Mouse (Mus musculus): Measurements from ENCODE around the gene Atf7. TPM values are rescaled to one million over a fixed set of nuclear protein-coding genes. Genes with fewer than 3 reads are reported as not detected.
A peak's percentile ranks its signal among the peaks of the same experiment; 100 is the strongest.

The Atf7 gene
- polyA plus RNA-seq (2014; fragmentation: Nextera tagmentation; extraction: Ambion mirVana) = 15.1 and 15.5 TPM in 2 replicates

DNA sequence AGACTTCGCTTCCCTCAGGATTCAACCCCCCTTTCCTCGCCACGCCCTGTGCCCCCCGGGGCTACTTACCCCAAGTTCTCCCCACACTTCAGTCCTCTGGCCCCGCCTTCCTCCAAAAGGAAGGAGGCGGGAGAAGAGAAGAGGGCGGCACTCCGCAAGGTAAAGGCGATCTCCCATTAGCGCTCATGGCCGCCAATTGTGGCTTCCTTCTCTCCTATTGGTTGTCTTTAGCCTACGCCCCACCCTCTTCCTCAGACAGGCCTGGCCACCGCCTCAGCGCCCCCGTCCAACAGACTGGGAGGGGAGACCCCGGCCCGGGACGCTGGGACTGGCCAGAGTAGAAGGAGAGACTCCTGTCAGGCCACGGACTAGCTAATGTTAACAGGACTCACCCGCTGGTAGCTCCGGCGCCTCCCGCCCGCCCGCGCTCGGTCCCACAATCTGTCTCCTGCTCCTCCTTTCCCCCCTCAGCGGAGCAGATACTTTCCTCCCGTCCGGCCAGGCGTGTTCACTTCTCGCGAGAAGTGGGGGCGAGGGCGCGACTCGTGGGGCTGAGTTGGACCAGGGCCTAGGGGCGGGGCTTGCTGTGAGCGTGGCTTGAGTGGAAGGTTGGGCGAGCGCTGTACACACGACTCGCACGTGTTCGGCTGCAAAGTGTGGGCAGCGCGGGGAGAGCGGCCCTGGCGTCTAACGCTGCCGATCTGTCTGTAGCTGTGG lies at the start of gene Atf7, which contains the start of gene Gm28047:
Atf7 (minus strand) TSS at position 495 of the 717 bp plus-strand sequence.
Gm28047 (minus strand) TSS at position 98 of the 717 bp plus-strand sequence.
- no peaks in the 10 kb centered on the region for H3K9me3 ChIP-seq (ENCODE audit: control insufficient read depth, low read length)

DNA sequence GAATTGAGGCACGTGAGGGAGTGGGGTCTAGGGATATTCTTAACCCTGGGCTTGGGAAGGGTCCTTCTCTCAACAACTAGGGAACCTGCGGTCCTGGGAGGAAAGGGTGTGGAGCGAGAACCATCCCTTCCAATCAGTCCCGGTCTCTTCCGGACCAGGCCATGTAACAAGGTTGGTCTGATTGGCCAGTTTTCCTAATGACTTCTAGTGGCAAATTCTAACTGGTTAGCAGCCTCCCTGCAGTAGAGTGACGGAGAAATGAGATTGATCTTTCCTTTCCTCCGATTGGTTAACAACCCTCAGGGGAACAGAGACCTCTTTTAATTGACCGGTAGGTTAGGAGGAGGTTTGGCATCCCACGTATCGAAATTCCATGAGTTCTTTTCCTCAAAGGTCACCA lies 48.3 kb upstream of the Atf7 start:
- no peaks in the 10 kb centered on the region for H3K9me3 ChIP-seq (ENCODE audit: control insufficient read depth, low read length)
- peak overlapping the region; percentile 43; the same call in 1 of the 2 replicates for H3K4me3 ChIP-seq (ENCODE audit: low read depth, low read length)
- peak overlapping the region; percentile 92; the same call in 1 of the 2 replicates for H3K9ac ChIP-seq (ENCODE audit: low read length)
- DNase-seq (ENCODE audit: low spot score) = peak; percentile 71
- H3K4me2 ChIP-seq (ENCODE audit: low read depth, low read length, severe bottlenecking) = peak overlapping the region; percentile 78; the same call in 1 of the 2 replicates
- H3K27me3 ChIP-seq (ENCODE audit: control insufficient read depth, insufficient read depth, low read length) = no peaks in the 10 kb centered on the region
- ATAC-seq (replicated peaks; ENCODE audit: low FRiP score) = peak; percentile 62
- 4% methylated on average over 10 of the region's 10 CpGs for WGBS
- peak overlapping the region; percentile 99 for H3K27ac ChIP-seq (ENCODE audit: low read depth, low read length)
- no peaks in the 10 kb centered on the region for H3K36me3 ChIP-seq (ENCODE audit: control insufficient read depth, insufficient read depth, low read length)
- peaks cover 15% of the 10 kb centered on the region for H3K4me1 ChIP-seq (replicated peaks; ENCODE audit: control insufficient read depth, insufficient read depth, low read length)

More for the DNA sequence above, at the start of gene Atf7, which contains the start of gene Gm28047:
- Histone ChIP-seq H3K4me1 (replicated peaks; ENCODE audit: control insufficient read depth, insufficient read depth, low read length) (peaks cover 5% of the 10 kb centered on the region; the same call in 1 of the 2 replicates), H3K9ac (ENCODE audit: low read length) (peak within 1 kb of the TSS; percentile 84), H3K27ac (ENCODE audit: low read depth, low read length) (peak within 1 kb of the TSS; percentile 93), H3K4me2 (ENCODE audit: low read depth, low read length, severe bottlenecking) (peak within 1 kb of the TSS; percentile 89), H3K36me3 (ENCODE audit: control insufficient read depth, insufficient read depth, low read length) (no peaks in the 10 kb centered on the region), H3K27me3 (ENCODE audit: control insufficient read depth, insufficient read depth, low read length) (no peaks in the 10 kb centered on the region), H3K4me3 (ENCODE audit: low read depth, low read length) (peak within 1 kb of the TSS; percentile 67)
- DNase-seq (ENCODE audit: low spot score) = peak; percentile 100
- under 1% methylated on average over 51 of the region's 51 CpGs for WGBS
- peak; percentile 99 for ATAC-seq (replicated peaks; ENCODE audit: low FRiP score)

DNA sequence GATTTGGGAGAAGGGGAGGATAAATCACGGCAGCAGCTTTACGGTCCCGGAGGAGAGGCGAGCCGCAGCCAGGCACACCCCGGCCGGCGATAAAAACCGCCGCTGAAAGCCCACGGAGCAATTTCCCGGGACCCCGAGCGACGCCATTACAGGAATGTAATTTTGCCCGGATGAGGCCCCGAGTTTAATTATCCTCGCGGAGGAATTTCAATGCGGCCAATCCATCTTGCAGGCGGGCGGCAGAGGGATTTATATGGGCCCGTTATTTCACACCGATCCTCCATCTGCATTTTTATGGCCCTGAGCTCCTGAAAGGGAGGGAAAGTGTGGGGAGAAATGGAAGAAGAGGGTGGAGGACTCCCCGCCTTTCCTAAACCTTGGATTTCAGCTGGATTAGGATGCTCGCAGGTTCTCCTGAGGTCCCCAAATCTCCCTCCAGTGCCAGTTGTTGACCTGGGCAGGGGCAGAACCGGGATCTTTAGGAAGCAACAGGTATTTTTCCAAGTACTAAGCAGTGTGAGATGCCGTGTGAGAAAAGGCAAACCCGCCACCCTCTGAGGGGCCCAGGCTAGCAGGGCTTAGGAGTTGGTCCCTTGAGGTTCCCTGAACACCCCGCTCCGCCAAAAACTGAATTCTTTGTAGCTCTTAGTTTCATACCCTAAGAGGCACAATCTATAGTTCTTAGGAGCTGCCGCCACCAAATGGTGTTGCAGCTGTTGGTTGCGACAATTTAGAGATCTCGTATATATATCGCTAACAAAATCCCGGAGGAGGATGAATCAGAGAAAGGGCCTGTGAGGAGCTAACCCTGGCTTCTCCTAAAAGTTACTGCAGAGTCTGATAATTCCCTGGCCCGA lies 47.2 kb upstream of the Atf7 start, which contains the start of gene Atp5g2:
Atp5g2 (minus strand) TSS at position 138 of the 857 bp plus-strand sequence.
- peak within 1 kb of the TSS; percentile 99 for H3K27ac ChIP-seq (ENCODE audit: low read depth, low read length)
- no peaks in the 10 kb centered on the region for H3K9me3 ChIP-seq (ENCODE audit: control insufficient read depth, low read length)
- DNase-seq (ENCODE audit: low spot score) = peak; percentile 65
- 3% methylated on average over 37 of the region's 37 CpGs for WGBS
- peak within 1 kb of the TSS; percentile 78 for H3K4me2 ChIP-seq (ENCODE audit: low read depth, low read length, severe bottlenecking)
- peaks cover 15% of the 10 kb centered on the region for H3K4me1 ChIP-seq (replicated peaks; ENCODE audit: control insufficient read depth, insufficient read depth, low read length)
- no peaks in the 10 kb centered on the region for H3K27me3 ChIP-seq (ENCODE audit: control insufficient read depth, insufficient read depth, low read length)
- H3K4me3 ChIP-seq (ENCODE audit: low read depth, low read length) = peak within 1 kb of the TSS; percentile 43
- no peaks in the 10 kb centered on the region for H3K36me3 ChIP-seq (ENCODE audit: control insufficient read depth, insufficient read depth, low read length)
- 0 out of 2 replicates have a peak, but pooled peaks have one; percentile 0 for ATAC-seq (replicated peaks; ENCODE audit: low FRiP score)
- H3K9ac ChIP-seq (ENCODE audit: low read length) = peak within 1 kb of the TSS; percentile 92

- peak; percentile 76 for ATAC-seq (replicated peaks; ENCODE audit: low FRiP score)
- Histone ChIP-seq H3K4me2 (ENCODE audit: low read depth, low read length, severe bottlenecking) (peak overlapping the region; percentile 78), H3K36me3 (ENCODE audit: control insufficient read depth, insufficient read depth, low read length) (no peaks in the 10 kb centered on the region; the same call in none of the 2 replicates), H3K27me3 (ENCODE audit: control insufficient read depth, insufficient read depth, low read length) (no peaks in the 10 kb centered on the region), H3K4me1 (replicated peaks; ENCODE audit: control insufficient read depth, insufficient read depth, low read length) (peaks cover 15% of the 10 kb centered on the region), H3K9me3 (ENCODE audit: control insufficient read depth, low read length) (no peaks in the 10 kb centered on the region), H3K27ac (ENCODE audit: low read depth, low read length) (peak overlapping the region; percentile 99), H3K9ac (ENCODE audit: low read length) (peak overlapping the region; percentile 92), H3K4me3 (ENCODE audit: low read depth, low read length) (peak overlapping the region; percentile 43)
- peak; percentile 93 for DNase-seq (ENCODE audit: low spot score)
- WGBS = under 1% methylated on average over 33 of the region's 34 CpGs
Measured at GRCm38 (mm10) chr15:102671721-102672214, 46.5 kb upstream of the Atf7 start.

- ATAC-seq (replicated peaks; ENCODE audit: low FRiP score) (peak; percentile 89), DNase-seq (ENCODE audit: low spot score) (peak; percentile 100)
- WGBS = under 1% methylated on average over 47 of the region's 53 CpGs
- Histone ChIP-seq H3K36me3 (ENCODE audit: control insufficient read depth, insufficient read depth, low read length) (no peaks in the 10 kb centered on the region; the same call in none of the 2 replicates), H3K4me1 (replicated peaks; ENCODE audit: control insufficient read depth, insufficient read depth, low read length) (peaks cover 15% of the 10 kb centered on the region), H3K4me2 (ENCODE audit: low read depth, low read length, severe bottlenecking) (peak overlapping the region; percentile 89), H3K27ac (ENCODE audit: low read depth, low read length) (peak overlapping the region; percentile 99), H3K4me3 (ENCODE audit: low read depth, low read length) (peak overlapping the region; percentile 75), H3K9me3 (ENCODE audit: control insufficient read depth, low read length) (no peaks in the 10 kb centered on the region), H3K9ac (ENCODE audit: low read length) (peak overlapping the region; percentile 98), H3K27me3 (ENCODE audit: control insufficient read depth, insufficient read depth, low read length) (no peaks in the 10 kb centered on the region)
Measured at GRCm38 (mm10) chr15:102670767-102671575, 45.7 kb upstream of the Atf7 start.

DNA sequence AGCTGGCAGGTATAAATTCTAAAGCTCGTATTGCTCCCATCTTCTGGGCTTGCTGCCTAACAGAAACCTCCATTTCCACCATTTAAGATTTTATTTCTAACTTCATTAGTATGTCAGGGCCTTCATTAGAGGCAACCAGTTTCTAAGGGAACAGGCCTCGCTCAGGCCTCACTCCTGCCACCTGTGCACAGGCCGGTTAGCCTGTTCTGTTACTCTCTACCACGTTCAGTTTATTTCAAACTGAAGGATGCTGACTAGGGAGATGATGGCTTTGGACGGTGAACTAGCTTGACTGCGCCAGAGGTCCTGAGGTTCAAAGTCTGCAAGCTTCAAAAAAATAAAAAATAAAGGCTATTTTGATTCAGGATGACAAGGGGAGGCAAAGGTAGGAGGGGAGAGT lies 45.0 kb upstream of the Atf7 start:
- Histone ChIP-seq H3K27ac (ENCODE audit: low read depth, low read length) (peak overlapping the region; percentile 77), H3K4me2 (ENCODE audit: low read depth, low read length, severe bottlenecking) (peak overlapping the region; percentile 89), H3K4me3 (ENCODE audit: low read depth, low read length) (peak overlapping the region; percentile 75), H3K36me3 (ENCODE audit: control insufficient read depth, insufficient read depth, low read length) (no peaks in the 10 kb centered on the region; the same call in none of the 2 replicates), H3K9ac (ENCODE audit: low read length) (peak overlapping the region; percentile 98), H3K9me3 (ENCODE audit: control insufficient read depth, low read length) (no peaks in the 10 kb centered on the region), H3K4me1 (replicated peaks; ENCODE audit: control insufficient read depth, insufficient read depth, low read length) (peaks cover 15% of the 10 kb centered on the region), H3K27me3 (ENCODE audit: control insufficient read depth, insufficient read depth, low read length) (no peaks in the 10 kb centered on the region)
- ATAC-seq (replicated peaks; ENCODE audit: low FRiP score) (no peak), DNase-seq (ENCODE audit: low spot score) (peak; percentile 55)
- WGBS = 13% methylated on average over 6 of the region's 6 CpGs

DNA sequence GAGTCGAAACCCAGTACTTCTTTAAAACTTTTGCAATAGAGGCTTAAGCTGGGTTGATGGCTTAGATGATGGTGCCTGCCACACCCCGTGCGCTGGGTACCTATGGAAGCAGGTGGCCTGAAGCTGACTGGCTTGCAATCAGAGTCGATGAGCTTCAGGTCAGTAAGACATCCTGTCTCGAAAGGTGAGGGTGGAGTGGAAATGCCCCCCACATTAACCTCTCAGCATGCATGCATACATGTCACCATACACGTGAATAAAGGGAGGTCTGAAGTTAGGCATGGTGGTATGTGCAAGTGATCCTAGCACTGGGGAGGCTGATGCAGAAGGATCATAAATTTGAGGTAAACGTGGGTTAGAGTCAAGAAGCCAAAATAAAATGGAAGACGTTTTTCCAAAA lies 44.3 kb upstream of the Atf7 start:
- H3K4me2 ChIP-seq (ENCODE audit: low read depth, low read length, severe bottlenecking) = peak overlapping the region; percentile 89; the same call in 1 of the 2 replicates
- 88% methylated on average over 8 of the region's 8 CpGs for WGBS
- no peaks in the 10 kb centered on the region; the same call in none of the 2 replicates for H3K36me3 ChIP-seq (ENCODE audit: control insufficient read depth, insufficient read depth, low read length)
- H3K27ac ChIP-seq (ENCODE audit: low read depth, low read length) = no peak overlapping the region
- no peak overlapping the region for H3K4me3 ChIP-seq (ENCODE audit: low read depth, low read length)
- no peaks in the 10 kb centered on the region for H3K9me3 ChIP-seq (ENCODE audit: control insufficient read depth, low read length)
- H3K9ac ChIP-seq (ENCODE audit: low read length) = peak overlapping the region; percentile 98; the same call in 1 of the 2 replicates
- DNase-seq (ENCODE audit: low spot score) = no peak
- no peaks in the 10 kb centered on the region for H3K27me3 ChIP-seq (ENCODE audit: control insufficient read depth, insufficient read depth, low read length)
- ATAC-seq (replicated peaks; ENCODE audit: low FRiP score) = no peak
- peaks cover 15% of the 10 kb centered on the region for H3K4me1 ChIP-seq (replicated peaks; ENCODE audit: control insufficient read depth, insufficient read depth, low read length)

Measured in forebrain, embryonic 11.5 days (tissue).